Mouse (Mus musculus): Measurements from ENCODE around the gene Gas2.

GRCm38 (mm10) chr7:51928761-51929519 lies 67.1 kb downstream of the Gas2 start:
- TF ChIP-seq POLR2A (IDR thresholded peaks at IDR 0.05; ENCODE audit: extremely low read depth, insufficient read depth, low read length) = no peak
- TF ChIP-seq CTCF (IDR thresholded peaks at IDR 0.05; ENCODE audit: extremely low read depth, insufficient read depth, low read length) = no peak
